Mouse (Mus musculus) lung, postnatal 0 days (tissue): ENCODE results near the gene Atp6v0a1.

Experiments
- CTCF ChIP-seq: IDR thresholded peaks from 2 replicates; pipeline ENCODE4 v1.5.1; 2016; ENCODE audit warnings: antibody characterized with exemption, mild to moderate bottlenecking
- EP300 ChIP-seq: IDR thresholded peaks from 2 replicates; pipeline ENCODE4 v1.6.1; 2016; ENCODE audit warnings: antibody characterized with exemption, mild to moderate bottlenecking, control low read depth

GRCm38 (mm10) chr11:100969744-100970556 lies 39.3 kb upstream of the Atp6v0a1 start:
- TF ChIP-seq CTCF (peak; percentile 27), EP300 (peak; percentile 27; the same call in 1 of the 2 replicates)
